23 mouse cellular contexts compared by ENCODE assay signal in genomic region chr1:165110659-165111058, GRCm38 (mm10). TPM values are rescaled to one million over a fixed set of nuclear protein-coding genes. Genes with fewer than 3 reads are reported as not detected.
DNase-seq lines count a peak whose midpoint lies in the region; ATAC-seq and TF ChIP-seq lines count a peak whose summit lies in the region.
"Had no signal": no experiment of that assay in that cellular context is flagged by ENCODE, and none has a peak within 500 bp of the region (broad histone marks: within the 10 kb centered on the region; RNA-seq: fewer than 3 reads in every experiment).

No protein-coding gene starts in this region.

- H3K4me1 ChIP-seq in forebrain, embryonic 13.5 days = peaks cover 14% of the 10 kb centered on the region
- H3K4me1 ChIP-seq in forebrain, embryonic 10.5 days = peaks cover 37% of the 10 kb centered on the region
- H3K4me1 ChIP-seq in midbrain, embryonic 10.5 days = peaks cover 37% of the 10 kb centered on the region
- H3K4me1 ChIP-seq in midbrain, embryonic 16.5 days (ENCODE audit: control insufficient read depth, insufficient read depth, low read length) = peaks cover 5% of the 10 kb centered on the region; the same call in 1 of the 2 replicates
- H3K4me1 ChIP-seq in heart, embryonic 13.5 days = peaks cover 72% of the 10 kb centered on the region
- H3K4me1 ChIP-seq in midbrain, postnatal 0 days (ENCODE audit: insufficient read depth, low read length) = 0 out of 2 replicates have a peak, but pooled peaks cover 3% of the 10 kb centered on the region
- H3K4me1 ChIP-seq: limb, embryonic 15.5 days had no signal

- no peaks in the 10 kb centered on the region for H3K9me3 ChIP-seq in forebrain, embryonic 13.5 days (replicated peaks)
- no peaks in the 10 kb centered on the region for H3K9me3 ChIP-seq in forebrain, embryonic 10.5 days
- H3K9me3 ChIP-seq in midbrain, embryonic 10.5 days (replicated peaks) = no peaks in the 10 kb centered on the region
- no peaks in the 10 kb centered on the region for H3K9me3 ChIP-seq in midbrain, embryonic 16.5 days (replicated peaks; ENCODE audit: control insufficient read depth, low read length, poor library complexity, severe bottlenecking)
- H3K9me3 ChIP-seq in heart, embryonic 13.5 days = no peaks in the 10 kb centered on the region
- H3K9me3 ChIP-seq in midbrain, postnatal 0 days (ENCODE audit: low read length) = no peaks in the 10 kb centered on the region
- H3K9me3 ChIP-seq: embryonic facial prominence, embryonic 13.5 days; limb, embryonic 15.5 days; neural tube, embryonic 13.5 days had no signal

- no peak overlapping the region for H3K27ac ChIP-seq in forebrain, embryonic 13.5 days
- no peak overlapping the region for H3K27ac ChIP-seq in forebrain, embryonic 10.5 days
- H3K27ac ChIP-seq in midbrain, embryonic 10.5 days (replicated peaks) = peak overlapping the region; percentile 63
- H3K27ac ChIP-seq in midbrain, embryonic 16.5 days (ENCODE audit: low read length) = no peak overlapping the region
- peak overlapping the region; percentile 86 for H3K27ac ChIP-seq in heart, embryonic 13.5 days (replicated peaks)
- H3K27ac ChIP-seq in midbrain, postnatal 0 days (ENCODE audit: low read depth, low read length) = no peak overlapping the region
- H3K27ac ChIP-seq: embryonic facial prominence, embryonic 13.5 days; hindbrain, embryonic 14.5 days; limb, embryonic 15.5 days; neural tube, embryonic 13.5 days; stomach, postnatal 0 days had no signal

- H3K36me3 ChIP-seq in forebrain, embryonic 13.5 days (ENCODE audit: poor library complexity, severe bottlenecking) = no peaks in the 10 kb centered on the region
- H3K36me3 ChIP-seq in forebrain, embryonic 10.5 days (replicated peaks) = no peaks in the 10 kb centered on the region
- no peaks in the 10 kb centered on the region for H3K36me3 ChIP-seq in midbrain, embryonic 10.5 days
- H3K36me3 ChIP-seq in midbrain, embryonic 16.5 days (ENCODE audit: control insufficient read depth, insufficient read depth, low read length) = no peaks in the 10 kb centered on the region
- H3K36me3 ChIP-seq in heart, embryonic 13.5 days = no peaks in the 10 kb centered on the region
- no peaks in the 10 kb centered on the region for H3K36me3 ChIP-seq in midbrain, postnatal 0 days (ENCODE audit: insufficient read depth, low read length)
- H3K36me3 ChIP-seq: embryonic facial prominence, embryonic 13.5 days; limb, embryonic 15.5 days; neural tube, embryonic 13.5 days had no signal

- no peak for TF ChIP-seq CTCF in midbrain, postnatal 0 days (IDR thresholded peaks at IDR 0.05)

- no peak overlapping the region for H3K9ac ChIP-seq in forebrain, embryonic 13.5 days
- no peak overlapping the region for H3K9ac ChIP-seq in midbrain, embryonic 16.5 days (ENCODE audit: low read depth, low read length)
- H3K9ac ChIP-seq in heart, embryonic 13.5 days = no peak overlapping the region
- no peak overlapping the region for H3K9ac ChIP-seq in midbrain, postnatal 0 days (replicated peaks; ENCODE audit: low read length, poor library complexity, severe bottlenecking)
- H3K9ac ChIP-seq: embryonic facial prominence, embryonic 13.5 days; hindbrain, embryonic 14.5 days; limb, embryonic 15.5 days; lung, embryonic 14.5 days; neural tube, embryonic 13.5 days had no signal

- no peak overlapping the region for H3K4me2 ChIP-seq in forebrain, embryonic 13.5 days
- no peak overlapping the region for H3K4me2 ChIP-seq in midbrain, embryonic 16.5 days (ENCODE audit: low read length)
- no peak overlapping the region for H3K4me2 ChIP-seq in heart, embryonic 13.5 days
- no peak overlapping the region for H3K4me2 ChIP-seq in midbrain, postnatal 0 days (ENCODE audit: low read depth, low read length, poor library complexity, severe bottlenecking)
- H3K4me2 ChIP-seq: embryonic facial prominence, embryonic 13.5 days; hindbrain, embryonic 14.5 days; limb, embryonic 15.5 days; lung, embryonic 14.5 days; neural tube, embryonic 13.5 days had no signal

- ATAC-seq in forebrain, embryonic 13.5 days = peak; percentile 26; the same call in 1 of the 2 replicates
- ATAC-seq in midbrain, embryonic 16.5 days = no peak
- peak; percentile 43; the same call in 1 of the 2 replicates for ATAC-seq in heart, embryonic 13.5 days (ENCODE audit: extremely low read depth, insufficient number of reproducible peaks, low FRiP score, low TSS enrichment)
- ATAC-seq in midbrain, postnatal 0 days (ENCODE audit: low FRiP score) = no peak
- ATAC-seq in activated CD4-positive, CD25-positive, alpha-beta regulatory T cell, adult 4 months = no peak
- ATAC-seq: forebrain, embryonic 16.5 days had no signal

- WGBS in forebrain, embryonic 13.5 days = 58% methylated on average over 2 of the region's 2 CpGs
- WGBS in forebrain, embryonic 10.5 days = 88% methylated on average over 2 of the region's 2 CpGs
- 74% methylated on average over 2 of the region's 2 CpGs for WGBS in midbrain, embryonic 10.5 days
- WGBS in midbrain, embryonic 16.5 days = 47% methylated on average over 2 of the region's 2 CpGs
- WGBS in heart, embryonic 13.5 days = 9% methylated on average over 2 of the region's 2 CpGs
- 41% methylated on average over 2 of the region's 2 CpGs for whole genome bisulfite sequencing in midbrain, postnatal 0 days

- no peaks in the 10 kb centered on the region for H3K27me3 ChIP-seq in forebrain, embryonic 13.5 days
- no peaks in the 10 kb centered on the region for H3K27me3 ChIP-seq in forebrain, embryonic 10.5 days (ENCODE audit: poor library complexity, severe bottlenecking)
- H3K27me3 ChIP-seq in midbrain, embryonic 10.5 days (ENCODE audit: low read depth, poor library complexity, severe bottlenecking) = peaks cover 3% of the 10 kb centered on the region; the same call in 1 of the 2 replicates
- no peaks in the 10 kb centered on the region for H3K27me3 ChIP-seq in midbrain, embryonic 16.5 days (ENCODE audit: control insufficient read depth, insufficient read depth, low read depth, low read length)
- no peaks in the 10 kb centered on the region for H3K27me3 ChIP-seq in heart, embryonic 13.5 days (replicated peaks)
- H3K27me3 ChIP-seq in midbrain, postnatal 0 days (ENCODE audit: insufficient read depth, low read length) = no peaks in the 10 kb centered on the region
- H3K27me3 ChIP-seq: embryonic facial prominence, embryonic 13.5 days; limb, embryonic 15.5 days; megakaryocyte, embryonic 14.5 days; neural tube, embryonic 13.5 days had no signal

- no peak overlapping the region for H3K4me3 ChIP-seq in forebrain, embryonic 13.5 days
- H3K4me3 ChIP-seq in forebrain, embryonic 10.5 days = no peak overlapping the region
- no peak overlapping the region for H3K4me3 ChIP-seq in midbrain, embryonic 10.5 days
- H3K4me3 ChIP-seq in midbrain, embryonic 16.5 days (ENCODE audit: low read depth, low read length) = no peak overlapping the region
- no peak overlapping the region for H3K4me3 ChIP-seq in heart, embryonic 13.5 days
- H3K4me3 ChIP-seq in midbrain, postnatal 0 days (ENCODE audit: low read depth, low read length) = no peak overlapping the region
- H3K4me3 ChIP-seq: embryonic facial prominence, embryonic 13.5 days; limb, embryonic 15.5 days; neural tube, embryonic 13.5 days had no signal

- no peak for DNase-seq in forebrain, embryonic 10.5 days (ENCODE audit: extremely low spot score, low spot score)
- DNase-seq in midbrain, embryonic 10.5 days (ENCODE audit: low spot score) = no peak
- DNase-seq in midbrain, postnatal 0 days (ENCODE audit: low spot score) = peak; percentile 64
- DNase-seq in ovary, postnatal 36 days (ENCODE audit: low spot score) = no peak
- DNase-seq: adrenal gland, postnatal 36 days; lung, embryonic 14.5 days; retina, postnatal 1 day had no signal

RNA-seq across cellular contexts. Expression of gene Tbx19, which starts 49.9 kb away (rescaled TPM):
- polyA plus RNA-seq in forebrain, embryonic 13.5 days (2015; fragmentation: Nextera tagmentation; extraction: Ambion mirVana) = 0.10 and 0.24 TPM in 2 replicates
- not detected in 2 replicates for polyA plus RNA-seq in forebrain, embryonic 10.5 days (2016; fragmentation: Nextera tagmentation; extraction: Ambion mirVana)
- not detected in 2 replicates for polyA plus RNA-seq in midbrain, embryonic 10.5 days (2016; fragmentation: Nextera tagmentation; extraction: Ambion mirVana)
- polyA plus RNA-seq in midbrain, embryonic 16.5 days (2015; fragmentation: Nextera tagmentation; extraction: Ambion mirVana) = 0.11 and 0.16 TPM in 2 replicates
- not detected in 2 replicates for polyA plus RNA-seq in heart, embryonic 13.5 days (2015; fragmentation: Nextera tagmentation; extraction: Ambion mirVana)
- total RNA-seq in midbrain, postnatal 0 days (2014; rRNA removed) = 0.19 TPM in 1 of 2 replicates, not detected in the other
- polyA plus RNA-seq in midbrain, postnatal 0 days (2015; fragmentation: Nextera tagmentation; extraction: Ambion mirVana) = 0.10 and 0.26 TPM in 2 replicates
- polyA plus RNA-seq in activated CD4-positive, CD25-positive, alpha-beta regulatory T cell, adult 4 months (2017; shearing (Covaris generic)) = not detected
- total RNA-seq: ES-E14; gastrocnemius, adult 8-10 months; layer of hippocampus, adult 8-10 months; left cerebral cortex, adult 8-10 months had no signal
- polyA plus RNA-seq: embryonic facial prominence, embryonic 13.5 days; forebrain, embryonic 16.5 days; hindbrain, embryonic 14.5 days; kidney, embryonic 14.5 days; limb, embryonic 15.5 days; lung, embryonic 14.5 days; neural tube, embryonic 13.5 days; stomach, postnatal 0 days had no signal

Comparison
In these comparisons a context has a peak if more than half of its experiments do, and no peak if none do; other contexts are left out.
1. H3K27ac ChIP-seq: peak in midbrain, embryonic 10.5 days (single experiment) and heart, embryonic 13.5 days (single experiment); none in forebrain, embryonic 13.5 days (single experiment), forebrain, embryonic 10.5 days (single experiment), midbrain, embryonic 16.5 days (single experiment) and midbrain, postnatal 0 days (single experiment).
2. ATAC-seq: peak in forebrain, embryonic 13.5 days (single experiment) and heart, embryonic 13.5 days (single experiment); none in midbrain, embryonic 16.5 days (single experiment), midbrain, postnatal 0 days (single experiment) and activated CD4-positive, CD25-positive, alpha-beta regulatory T cell, adult 4 months (single experiment).